Mouse (Mus musculus) erythroblast, embryonic 14.5 days (primary cell): ENCODE measurements around the gene Coa4.

Source experiments
- GATA1 ChIP-seq: IDR thresholded peaks from 2 replicates; pipeline ENCODE4 v1.6.1; 2012; ENCODE audit warnings: low read length, inconsistent platforms, mixed read lengths
- TAL1 ChIP-seq: IDR thresholded peaks from 3 replicates; pipeline ENCODE4 v1.6.1; 2012; ENCODE audit warnings: low read length, inconsistent platforms, mixed read lengths

- TF ChIP-seq TAL1 (no peak), GATA1 (no peak)
Observed at GRCm38 (mm10) chr7:100539516-100539915, 2.6 kb downstream of the Coa4 start.
